Mouse (Mus musculus) lung, adult 2 months (tissue): Measurements from ENCODE around the gene Lingo4.

ENCODE experiments used
- CTCF ChIP-seq: fragments of 200-500 bp; IDR thresholded peaks from 2 replicates; pipeline ENCODE4 v1.5.1; 2011; ENCODE audit warnings: mild to moderate bottlenecking, low read length, control low read depth; ENCODE audit not compliant: insufficient read depth
- POLR2A ChIP-seq: fragments of 200-500 bp; IDR thresholded peaks from 2 replicates; pipeline ENCODE4 v1.6.1; 2011; ENCODE audit warnings: low read depth, mild to moderate bottlenecking, control low read depth, low read length, borderline replicate concordance; ENCODE audit errors: extremely low read depth

GRCm38 (mm10) chr3:94413031-94413679, 14.8 kb downstream of the Lingo4 start, which contains the start of gene Tdrkh:
- TF ChIP-seq POLR2A (peak; percentile 32; the same call in 1 of the 2 replicates), CTCF (no peak)
